Mouse (Mus musculus) midbrain, postnatal 0 days (tissue): ENCODE measurements around the gene Dpp6. TPM values are rescaled to one million over a fixed set of nuclear protein-coding genes. Genes with fewer than 3 reads are reported as not detected.

Source experiments
- ATAC-seq: fragments of 200-750 bp; cut with Nextera tagmentation; 2 replicates; pipeline ENCODE4 v1.8.0; 2017; ENCODE audit warnings: moderate number of reproducible peaks, mild to moderate bottlenecking, moderate TSS enrichment, moderate library complexity; ENCODE audit not compliant: low FRiP score
- DNase-seq: peaks from one replicate; pipeline ENCODE4 v3.0.0-alpha.2; 2015; ENCODE audit warnings: low spot score
- H3K27ac ChIP-seq: fragments of 300-500 bp; sonication (generic); 2 replicates; pipeline ENCODE4 v1.5.1; 2014; ENCODE audit warnings: low read depth, mild to moderate bottlenecking, low read length, mixed read lengths
- H3K27me3 ChIP-seq: fragments of 300-500 bp; sonication (generic); 2 replicates; pipeline ENCODE4 v1.6.1; 2014; ENCODE audit warnings: low read length, control low read depth, mixed read lengths; ENCODE audit not compliant: insufficient read depth
- H3K36me3 ChIP-seq: fragments of 300-500 bp; sonication (generic); 2 replicates; pipeline ENCODE4 v1.6.1; 2014; ENCODE audit warnings: low read length, control low read depth, mixed read lengths; ENCODE audit not compliant: insufficient read depth
- H3K4me1 ChIP-seq: fragments of 300-500 bp; sonication (generic); 2 replicates; pipeline ENCODE4 v1.6.1; 2014; ENCODE audit warnings: mild to moderate bottlenecking, control low read depth, antibody characterized with exemption, low read length, mixed read lengths; ENCODE audit not compliant: insufficient read depth
- H3K4me2 ChIP-seq: fragments of 300-500 bp; sonication (generic); 2 replicates; pipeline ENCODE4 v1.6.1; 2014; ENCODE audit warnings: low read depth, mild to moderate bottlenecking, low read length, mixed read lengths; ENCODE audit not compliant: poor library complexity, severe bottlenecking
- H3K4me3 ChIP-seq: fragments of 300-500 bp; sonication (generic); 2 replicates; pipeline ENCODE4 v1.5.1; 2014; ENCODE audit warnings: low read depth, mild to moderate bottlenecking, low read length, moderate library complexity
- H3K9ac ChIP-seq: fragments of 300-500 bp; sonication (generic); replicated peaks from 2 replicates; pipeline ENCODE4 v1.6.1; 2014; ENCODE audit warnings: mild to moderate bottlenecking, low read length, moderate library complexity, mixed read lengths; ENCODE audit not compliant: poor library complexity, severe bottlenecking
- H3K9me3 ChIP-seq: fragments of 300-500 bp; sonication (generic); 2 replicates; pipeline ENCODE4 v1.6.1; 2016; ENCODE audit warnings: low read length, control low read depth
- CTCF ChIP-seq: IDR thresholded peaks from 2 replicates; pipeline ENCODE4 v1.5.1; 2016; ENCODE audit warnings: antibody characterized with exemption, mild to moderate bottlenecking
- WGBS: fragments of 180-500 bp; shearing (Covaris S2); extraction: QIAGEN DNeasy Blood & Tissue Kit; methylation state at CpG from one replicate; pipeline ENCODE4 v1.1.7; 2014; 5-methylcytosine and 5-hydroxymethylcytosine counted together
- polyA plus RNA-seq: library from polyadenylated mRNA; unstranded; fragments of >200 nt; fragmentation: Nextera tagmentation; extraction: Ambion mirVana; gene quantifications from 2 replicates; pipeline ENCODE4 v1.2.1, GENCODE M21; 2015
- total RNA-seq: library from RNA; depleted of rRNA; stranded (reverse); fragments of >200 nt; gene quantifications from 2 replicates; pipeline ENCODE4 v1.2.3, GENCODE M21; 2014

Gene Dpp6
- total and polyA plus RNA-seq, 2 experiments from 2014 or later = 88.6 to 169 TPM

GRCm38 (mm10) chr5:26932413-26933122 lies 115.6 kb downstream of the Dpp6 start:
- Histone ChIP-seq H3K4me2 (no peak overlapping the region), H3K9ac (no peak overlapping the region), H3K4me1 (no peaks in the 10 kb centered on the region), H3K27me3 (no peaks in the 10 kb centered on the region), H3K36me3 (no peaks in the 10 kb centered on the region), H3K27ac (no peak overlapping the region), H3K9me3 (no peaks in the 10 kb centered on the region), H3K4me3 (no peak overlapping the region)
- no peak for TF ChIP-seq CTCF
- ATAC-seq = no peak
- DNase-seq = peak; percentile 8
- 51% methylated on average over 3 of the region's 3 CpGs for WGBS

- no peaks in the 10 kb centered on the region for H3K9me3 ChIP-seq
- ATAC-seq = no peak
These were observed 117.9 kb downstream of the Dpp6 start for GRCm38 (mm10) chr5:26934911-26935310.

GRCm38 (mm10) chr5:26941471-26941870 lies 124.5 kb downstream of the Dpp6 start:
- Histone ChIP-seq H3K4me1 (no peaks in the 10 kb centered on the region), H3K4me3 (no peak overlapping the region), H3K27me3 (no peaks in the 10 kb centered on the region), H3K4me2 (no peak overlapping the region), H3K9ac (no peak overlapping the region), H3K36me3 (no peaks in the 10 kb centered on the region), H3K9me3 (no peaks in the 10 kb centered on the region), H3K27ac (no peak overlapping the region)
- WGBS = 83% methylated on average over 5 of the region's 5 CpGs
- no peak for ATAC-seq
- no peak for DNase-seq
- no peak for TF ChIP-seq CTCF

More at GRCm38 (mm10) chr5:26934911-26935310, 117.9 kb downstream of the Dpp6 start:
- WGBS = 88% methylated on average over 6 of the region's 6 CpGs
- no peak for TF ChIP-seq CTCF
- H3K4me1 ChIP-seq = no peaks in the 10 kb centered on the region
- H3K4me3 ChIP-seq = no peak overlapping the region
- no peaks in the 10 kb centered on the region for H3K36me3 ChIP-seq
- no peak overlapping the region for H3K9ac ChIP-seq
- DNase-seq = no peak
- H3K4me2 ChIP-seq = no peak overlapping the region
- no peak overlapping the region for H3K27ac ChIP-seq
- H3K27me3 ChIP-seq = no peaks in the 10 kb centered on the region

- Histone ChIP-seq H3K4me3 (no peak overlapping the region), H3K27me3 (no peaks in the 10 kb centered on the region), H3K4me1 (no peaks in the 10 kb centered on the region), H3K27ac (no peak overlapping the region), H3K9me3 (no peaks in the 10 kb centered on the region), H3K36me3 (no peaks in the 10 kb centered on the region), H3K9ac (no peak overlapping the region), H3K4me2 (no peak overlapping the region)
- WGBS = 42% methylated on average over 4 of the region's 4 CpGs
- ATAC-seq = 0 out of 2 replicates have a peak, but pooled peaks have one; percentile 38
- TF ChIP-seq CTCF = no peak
- peak; percentile 52 for DNase-seq
These were observed 128.3 kb downstream of the Dpp6 start for GRCm38 (mm10) chr5:26945169-26945920.

- Histone ChIP-seq H3K4me1 (no peaks in the 10 kb centered on the region), H3K4me3 (no peak overlapping the region), H3K9ac (no peak overlapping the region), H3K36me3 (no peaks in the 10 kb centered on the region), H3K27me3 (no peaks in the 10 kb centered on the region), H3K4me2 (no peak overlapping the region), H3K27ac (no peak overlapping the region), H3K9me3 (no peaks in the 10 kb centered on the region)
- ATAC-seq = no peak
- WGBS = 59% methylated on average over 6 of the region's 6 CpGs
- DNase-seq = no peak
- no peak for TF ChIP-seq CTCF
These were observed 153.1 kb downstream of the Dpp6 start for GRCm38 (mm10) chr5:26969941-26970590.
